Mouse (Mus musculus) right cerebral cortex, postnatal 4 days (tissue): ENCODE measurements at regions not wholly inside any gene's neighbourhood (a gene's known extent, or its start where the extent isn't known, plus 50 kb on each side); places are given as distances from the start of the nearest gene placed in this dataset.
A peak's percentile ranks its signal among the peaks of the same experiment; 100 is the strongest.

Experiments
- DNase-seq: peaks from one replicate; pipeline ENCODE4 v3.0.0-alpha.2; 2022

- DNase-seq = no peak
Observed at GRCm38 (mm10) chr1:75693231-75693914, 147.3 kb downstream of the Slc4a3 start.

DNA sequence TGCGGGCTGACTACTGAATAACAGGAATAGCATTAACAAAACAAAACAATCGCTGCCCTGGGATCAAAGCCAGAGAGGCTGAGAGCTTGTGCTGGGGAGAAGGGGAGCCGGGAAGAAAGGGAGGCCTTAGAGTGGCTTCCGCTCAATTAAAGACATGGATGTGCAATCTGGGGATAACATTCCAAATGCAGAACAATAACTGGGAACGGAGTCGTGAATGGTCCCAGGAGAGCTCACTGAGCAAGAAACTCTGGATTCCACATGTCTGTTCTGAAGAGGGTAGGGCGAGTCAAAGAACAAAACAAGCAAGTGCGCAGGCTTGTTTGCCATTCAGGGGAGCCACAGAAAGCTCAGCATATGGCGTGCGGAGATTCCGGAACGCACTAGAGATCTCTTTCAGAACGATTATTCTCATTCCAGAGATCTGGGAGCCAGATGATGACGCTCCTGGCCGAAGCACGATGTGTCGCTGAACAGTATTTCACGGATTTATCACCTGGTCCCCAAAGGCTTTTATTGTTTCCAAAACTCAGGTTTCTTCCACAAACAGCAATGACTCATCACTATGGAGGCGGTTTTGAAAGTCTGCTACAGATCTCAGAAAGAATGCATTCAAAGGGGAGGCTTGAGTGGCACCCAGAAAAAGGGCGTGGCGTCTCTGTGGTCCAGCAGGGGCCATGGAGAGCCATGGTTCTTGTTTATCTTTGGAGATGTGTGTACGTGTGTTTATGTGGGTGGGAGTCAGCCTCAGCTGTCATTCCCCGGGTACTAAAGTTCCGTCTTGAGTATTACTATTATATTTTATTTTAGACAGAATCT lies 159.0 kb downstream of the Slc4a3 start:
- peak; percentile 18 for DNase-seq

DNA sequence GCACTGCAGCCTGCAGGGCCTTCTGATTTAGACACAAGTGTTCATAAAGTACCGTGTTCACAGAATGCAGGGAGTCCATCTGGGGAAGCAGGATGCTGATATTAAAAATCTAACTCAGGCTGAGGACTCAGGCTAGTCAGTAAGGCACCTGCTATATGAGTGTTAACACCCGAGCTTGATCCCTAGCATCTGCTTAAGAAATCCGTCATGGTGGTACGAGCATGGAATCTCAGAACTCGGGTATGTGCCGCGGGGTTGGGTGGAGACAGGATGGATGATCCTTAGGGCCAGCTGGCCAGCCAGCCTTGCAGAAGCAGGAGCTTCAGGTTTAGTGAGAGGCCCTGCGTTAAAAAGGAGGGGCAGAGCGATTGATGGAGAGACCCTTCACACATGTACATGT lies 160.1 kb downstream of the Slc4a3 start:
- DNase-seq = no peak

- DNase-seq = no peak
Observed at GRCm38 (mm10) chr1:75723431-75723830, 177.4 kb downstream of the Slc4a3 start.

- no peak for DNase-seq
Observed at GRCm38 (mm10) chr1:75725329-75725728, 179.3 kb downstream of the Slc4a3 start.

DNA sequence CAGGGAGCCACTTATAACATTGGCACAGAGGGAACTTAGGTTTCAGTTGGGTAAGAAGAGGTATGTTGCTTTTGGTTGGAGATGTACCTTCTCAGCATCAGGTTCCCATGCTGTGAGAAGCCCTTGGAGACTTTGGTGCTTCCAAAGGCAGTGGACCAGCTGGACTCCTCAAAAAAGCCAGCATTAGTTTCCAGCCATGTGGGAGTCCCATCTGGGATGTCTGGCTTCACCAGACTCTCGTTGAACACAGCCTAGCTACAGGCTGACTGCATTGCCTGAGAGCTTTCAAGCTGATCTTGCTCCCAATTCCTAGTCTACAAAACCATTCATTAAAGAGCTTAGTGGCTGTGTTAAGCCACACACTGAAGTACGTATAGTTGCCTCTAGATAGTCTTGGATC lies 182.8 kb downstream of the Slc4a3 start:
- peak; percentile 20 for DNase-seq

DNA sequence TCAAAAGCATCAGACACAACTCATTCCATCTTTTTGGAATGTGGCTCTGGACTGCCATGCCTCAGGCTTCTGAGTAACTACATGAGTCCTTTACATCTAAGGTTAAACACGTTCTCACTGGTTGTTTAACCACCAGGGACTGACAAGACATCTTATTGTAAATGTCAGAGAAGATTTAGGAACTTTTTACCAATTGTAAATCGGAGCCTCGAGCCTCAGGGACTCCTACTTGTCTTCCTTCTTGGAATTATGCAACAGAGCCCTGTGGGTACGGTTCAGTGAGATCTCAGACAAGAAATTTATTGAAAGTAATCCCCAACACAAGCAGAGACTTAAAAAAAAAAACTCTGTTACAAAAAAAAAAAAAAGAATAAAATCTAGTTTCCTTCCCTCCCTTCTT lies 187.7 kb downstream of the Slc4a3 start:
- DNase-seq = no peak

- no peak for DNase-seq
Observed at GRCm38 (mm10) chr1:75738651-75739050, 192.6 kb downstream of the Slc4a3 start.

GRCm38 (mm10) chr1:75749665-75750221 lies 203.7 kb downstream of the Slc4a3 start:
- DNase-seq = peak; percentile 32

- no peak for DNase-seq
Observed at GRCm38 (mm10) chr1:75772131-75772530, 226.1 kb downstream of the Slc4a3 start.

GRCm38 (mm10) chr1:75773014-75773413 lies 226.9 kb downstream of the Slc4a3 start:
- no peak for DNase-seq

- DNase-seq = no peak
Observed at GRCm38 (mm10) chr1:75778889-75779288, 232.8 kb downstream of the Slc4a3 start.

GRCm38 (mm10) chr1:75783206-75783605 lies 237.1 kb downstream of the Slc4a3 start:
- no peak for DNase-seq

- DNase-seq = no peak
Observed at GRCm38 (mm10) chr1:75786173-75786820, 240.2 kb downstream of the Slc4a3 start.

GRCm38 (mm10) chr1:75791509-75791908 lies 245.4 kb downstream of the Slc4a3 start:
- DNase-seq = no peak

DNA sequence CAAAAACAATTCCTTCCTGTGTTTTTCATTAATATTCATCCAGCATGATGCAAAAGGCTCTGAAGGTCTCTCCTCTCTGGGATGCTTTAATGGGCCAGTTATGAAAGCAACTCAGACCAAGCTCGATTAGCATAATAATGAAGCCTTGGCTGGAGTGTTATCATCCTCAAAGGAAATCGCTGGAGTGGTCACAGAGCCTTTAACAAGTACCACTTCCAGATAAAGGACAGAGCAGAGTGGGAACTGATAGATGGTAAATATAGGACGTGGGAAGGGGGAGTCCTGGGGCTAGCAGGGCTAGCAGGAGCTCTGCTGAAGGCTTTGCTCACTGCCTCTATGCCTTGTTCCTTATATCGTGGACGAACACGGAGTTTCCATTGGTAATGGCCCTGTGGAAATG lies 251.7 kb downstream of the Slc4a3 start:
- DNase-seq = no peak

- no peak for DNase-seq
Observed at GRCm38 (mm10) chr1:75798375-75799099, 252.5 kb downstream of the Slc4a3 start.

DNA sequence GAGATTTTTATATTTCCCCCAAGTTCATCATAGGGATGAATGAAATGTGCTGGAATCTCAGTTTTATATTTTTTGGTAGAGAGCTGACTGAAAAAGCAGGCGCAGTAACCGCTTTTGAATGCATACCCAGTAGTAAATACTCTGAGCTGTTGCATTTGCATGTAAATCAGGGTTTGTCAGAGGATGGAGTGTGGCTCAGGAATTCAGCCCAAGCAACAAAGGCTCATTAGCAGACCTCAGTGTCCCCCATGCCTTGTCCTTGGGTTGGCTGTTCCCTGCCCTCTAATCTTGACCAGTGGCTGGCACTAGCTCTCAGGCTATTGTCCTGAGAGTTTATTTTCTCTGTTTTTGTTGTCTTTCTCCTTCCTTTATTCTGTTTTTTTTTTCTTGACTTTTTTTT lies 258.4 kb downstream of the Slc4a3 start:
- no peak for DNase-seq

GRCm38 (mm10) chr1:75812471-75812870 lies 266.4 kb downstream of the Slc4a3 start:
- no peak for DNase-seq

- no peak for DNase-seq
Observed at GRCm38 (mm10) chr1:75826202-75826601, 280.1 kb downstream of the Slc4a3 start.

DNA sequence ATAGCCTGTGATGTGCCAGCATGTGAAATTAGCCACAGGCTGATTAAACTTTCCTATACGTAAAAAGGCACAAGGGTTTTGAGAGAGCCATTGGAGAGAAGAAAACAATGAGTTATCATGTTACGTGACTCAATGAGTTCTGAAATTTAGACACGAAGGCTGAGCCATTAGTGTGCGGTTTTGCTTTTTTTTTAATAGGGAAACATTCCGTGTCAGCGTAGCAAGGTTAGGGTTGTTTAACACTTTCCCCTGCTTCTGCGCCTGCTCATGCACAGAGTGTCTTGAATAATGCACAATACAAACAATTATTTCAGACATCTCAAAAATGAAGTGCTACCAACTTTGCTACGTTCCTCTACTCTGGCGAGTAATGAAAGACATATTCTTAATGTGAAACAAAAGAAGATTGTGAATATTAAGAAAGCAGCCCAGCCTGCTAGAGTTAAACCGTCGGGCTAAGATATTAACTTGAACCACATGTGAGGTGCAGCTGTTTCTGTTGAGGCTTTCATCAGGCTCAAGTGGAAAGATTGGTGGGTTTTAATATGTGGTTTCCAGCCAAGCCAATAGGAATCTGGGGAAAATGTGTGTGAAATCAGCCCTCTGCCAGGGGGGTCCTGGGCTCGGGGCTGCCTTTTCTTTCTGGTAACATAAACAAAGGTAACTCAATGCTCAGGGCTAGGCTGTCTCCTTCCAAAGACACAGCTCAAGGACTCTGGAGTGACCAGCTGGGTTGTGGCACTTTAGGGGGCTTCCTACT lies 287.2 kb downstream of the Slc4a3 start:
- DNase-seq = no peak

- no peak for DNase-seq
Observed at GRCm38 (mm10) chr1:75834361-75834760, 288.3 kb downstream of the Slc4a3 start.
